Mouse (Mus musculus) myocyte (in vitro differentiated cells): Measurements from ENCODE around the gene A930018P22Rik.
A peak's percentile ranks its signal among the peaks of the same experiment; 100 is the strongest.

Source experiments
- E2F4 ChIP-seq: IDR thresholded peaks from one replicate; pipeline ENCODE4 v1.6.1; 2011; ENCODE audit warnings: mild to moderate bottlenecking, control low read depth, moderate library complexity; ENCODE audit not compliant: insufficient read depth
- MAX ChIP-seq: IDR thresholded peaks from one replicate; pipeline ENCODE4 v1.6.1; 2011; ENCODE audit warnings: low read depth, mild to moderate bottlenecking, control low read depth
- MYOD1 ChIP-seq, 3 experiments: IDR thresholded peaks; one replicate each; pipeline ENCODE4 v1.6.1; 2011; ENCODE audit warnings: control low read depth in 2 of 3, low read depth in 2 of 3, mild to moderate bottlenecking in 2 of 3, moderate library complexity in 1 of 3; ENCODE audit not compliant: insufficient read length in 2 of 3, control insufficient read depth in 1 of 3
- MYOG ChIP-seq, 3 experiments: IDR thresholded peaks; one replicate each; pipeline ENCODE4 v1.6.1; 2011; ENCODE audit warnings: control low read depth in 2 of 3, low read depth in 2 of 3, mild to moderate bottlenecking in 2 of 3; ENCODE audit not compliant: insufficient read length in 2 of 3, control insufficient read depth in 1 of 3, insufficient read depth in 1 of 3
- POLR2A ChIP-seq: IDR thresholded peaks from one replicate; pipeline ENCODE4 v1.6.1; 2011; ENCODE audit warnings: low read depth, mild to moderate bottlenecking, control low read depth, moderate library complexity; ENCODE audit not compliant: insufficient read length
- REST ChIP-seq: IDR thresholded peaks from one replicate; pipeline ENCODE4 v1.6.1; 2011; ENCODE audit warnings: mild to moderate bottlenecking, control low read depth, moderate library complexity; ENCODE audit not compliant: insufficient read depth, insufficient read length
- SRF ChIP-seq: IDR thresholded peaks from one replicate; pipeline ENCODE4 v1.6.1; 2011; ENCODE audit warnings: low read depth; ENCODE audit not compliant: control insufficient read depth, insufficient read length
- TCF12 ChIP-seq: IDR thresholded peaks from one replicate; pipeline ENCODE4 v1.6.1; 2011; ENCODE audit warnings: mild to moderate bottlenecking, control low read depth; ENCODE audit not compliant: poor library complexity, insufficient read depth, severe bottlenecking
- TCF3 ChIP-seq: IDR thresholded peaks from one replicate; pipeline ENCODE4 v1.6.1; 2011; ENCODE audit warnings: low read depth, control low read depth; ENCODE audit not compliant: insufficient read length
- USF1 ChIP-seq: IDR thresholded peaks from one replicate; pipeline ENCODE4 v1.6.1; 2011; ENCODE audit warnings: low read depth, mild to moderate bottlenecking, control low read depth, moderate library complexity

DNA sequence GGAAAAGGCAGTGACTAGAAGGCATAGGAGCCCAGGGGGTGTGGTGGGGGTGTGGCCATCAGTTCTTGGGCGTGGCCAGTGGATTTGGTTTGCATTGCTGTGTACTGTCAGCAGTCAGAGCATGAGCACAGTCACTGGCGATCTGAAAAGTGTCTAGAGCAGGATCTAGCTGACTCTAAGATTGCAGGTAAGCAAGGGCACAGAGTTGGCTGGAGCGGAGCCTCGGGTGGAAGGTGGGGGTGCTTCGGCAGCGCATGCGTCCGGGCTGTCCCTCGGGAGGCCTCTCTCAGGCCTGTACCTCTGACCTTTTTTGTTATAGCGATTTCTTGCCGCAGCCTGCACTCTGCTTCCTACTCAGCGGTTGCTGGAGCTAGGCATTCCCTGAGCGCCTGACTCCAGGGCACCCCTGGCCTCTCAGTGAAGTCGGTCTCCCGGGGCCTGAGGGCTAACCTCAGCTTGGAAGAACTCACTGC lies 26.8 kb upstream of the A930018P22Rik start, which contains the start of gene Cd59a:
- TF ChIP-seq MYOG (IDR thresholded peaks at IDR 0.05; ENCODE audit: control insufficient read depth in 1 of 3, insufficient read depth in 1 of 3, insufficient read length in 2 of 3, low read depth in 2 of 3) (no peak), POLR2A (peak; percentile 50), TCF12 (no peak), TCF3 (no peak), REST (no peak), USF1 (no peak), MAX (no peak), E2F4 (no peak), SRF (no peak), MYOD1 (IDR thresholded peaks at IDR 0.05; ENCODE audit: control insufficient read depth in 1 of 3, insufficient read length in 2 of 3, low read depth in 2 of 3) (no peak)
